Mouse (Mus musculus) cerebellum, postnatal 25 days (tissue): ENCODE measurements around the gene Slc24a5.
A peak's percentile ranks its signal among the peaks of the same experiment; 100 is the strongest.

Experiments
- DNase-seq, 2 experiments: peaks; one replicate each; pipeline ENCODE4 v3.0.0; 2021; ENCODE audit warnings: mixed read lengths in 2 of 2

Gene Slc24a5

DNA sequence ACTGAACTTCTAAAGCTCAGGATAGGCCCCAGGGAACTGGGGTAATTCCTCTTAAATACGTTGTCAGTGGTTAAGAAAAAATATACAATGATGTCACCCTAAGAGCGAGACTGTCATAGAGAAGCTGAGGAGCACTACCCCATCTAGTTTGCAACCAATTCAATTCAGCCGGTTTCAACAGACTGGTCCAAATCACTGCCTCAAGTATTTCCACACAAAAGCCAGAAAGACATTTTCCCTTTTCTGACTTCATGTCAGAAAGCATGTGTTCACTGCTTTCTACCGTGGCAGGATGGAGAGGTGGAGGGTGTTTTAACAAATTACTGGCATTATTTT, 54.3 kb downstream of the Slc24a5 start:
- DNase-seq: no peak

DNA sequence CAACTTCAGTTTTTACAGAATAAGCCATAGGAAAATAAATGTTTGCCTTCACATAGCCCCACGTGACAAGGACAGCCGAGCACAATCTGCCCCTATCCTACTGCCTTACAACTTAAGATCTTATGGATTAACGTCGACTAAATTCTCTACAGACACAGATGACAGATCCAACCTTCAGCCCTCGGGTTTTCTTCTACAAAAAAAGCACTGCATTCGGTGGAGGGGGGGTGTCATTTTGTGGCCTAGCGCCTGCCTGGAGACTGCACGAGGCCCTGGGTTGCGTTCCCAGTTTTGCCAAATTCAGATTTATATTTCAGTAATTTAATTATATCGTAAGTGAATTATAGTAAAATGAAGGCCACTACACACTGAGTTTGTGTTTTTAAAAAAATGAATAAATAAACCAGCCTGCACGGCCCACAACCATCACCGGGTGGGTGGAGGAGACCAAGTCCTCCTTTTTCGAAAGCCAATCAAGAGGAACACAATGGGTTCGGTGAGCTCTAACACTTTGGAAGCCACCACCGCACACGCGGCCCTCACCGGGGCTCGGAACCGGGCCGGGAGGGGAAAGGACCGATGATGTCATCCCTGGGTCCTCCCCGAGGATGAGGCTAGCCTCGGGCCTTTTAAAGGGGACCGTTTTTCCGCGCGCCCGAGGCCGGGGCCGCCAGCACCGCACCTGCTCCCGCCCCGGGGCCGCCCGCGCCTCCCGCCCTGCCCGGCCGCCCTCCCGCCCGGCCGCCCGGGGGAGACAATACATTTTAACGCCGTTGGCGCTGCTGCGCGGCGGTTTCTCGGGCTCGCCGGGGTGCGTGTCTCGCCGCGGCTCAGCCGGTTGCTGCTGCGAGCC, 54.9 kb downstream of the Slc24a5 start:
- peak; percentile 76 to 82 for DNase-seq

GRCm38 (mm10) chr2:125123477-125123852, 55.5 kb downstream of the Slc24a5 start, which contains the start of gene Myef2:
Gene Myef2 (minus strand): TSS chr2:125123661.
- peak; percentile 88 to 93 for DNase-seq

DNA sequence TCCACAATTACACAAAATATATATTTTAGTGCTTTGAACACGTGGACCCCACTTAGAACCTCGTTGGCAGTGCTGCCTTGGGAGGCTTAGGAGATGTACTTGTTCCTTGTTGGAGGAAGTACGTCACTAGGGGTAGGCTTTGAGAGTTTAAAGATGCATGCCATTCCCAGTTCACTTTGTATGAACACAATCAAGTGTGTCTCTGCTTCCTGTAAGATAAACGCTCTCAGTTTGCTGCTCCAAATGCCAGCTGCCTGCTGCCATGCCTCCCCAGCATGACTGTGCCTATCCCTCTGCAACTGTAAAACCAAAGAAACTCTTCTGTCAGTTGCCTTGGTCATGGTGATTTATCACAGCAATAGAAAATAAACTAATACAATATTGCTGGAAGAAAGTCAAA, 57.9 kb downstream of the Slc24a5 start:
- DNase-seq: no peak

DNA sequence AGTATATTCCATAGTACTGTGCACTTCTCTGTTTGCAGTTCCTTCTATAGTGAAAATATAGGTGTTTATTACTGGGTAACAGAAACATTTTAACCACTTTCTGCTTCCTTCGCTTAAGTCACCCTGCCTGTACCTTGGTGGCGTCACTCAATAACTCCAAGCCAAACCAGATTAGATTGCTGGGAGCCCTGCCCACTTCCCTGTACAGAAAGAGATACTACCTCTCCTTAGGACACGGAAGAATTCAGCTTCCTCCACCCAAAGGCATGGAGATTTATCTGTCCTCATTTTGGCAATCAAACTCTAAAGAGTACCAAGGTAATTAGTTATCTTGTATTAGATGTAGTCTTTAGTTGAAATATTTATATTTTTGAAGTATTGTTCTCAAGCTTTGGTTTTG, 58.9 kb downstream of the Slc24a5 start:
- no peak for DNase-seq

DNA sequence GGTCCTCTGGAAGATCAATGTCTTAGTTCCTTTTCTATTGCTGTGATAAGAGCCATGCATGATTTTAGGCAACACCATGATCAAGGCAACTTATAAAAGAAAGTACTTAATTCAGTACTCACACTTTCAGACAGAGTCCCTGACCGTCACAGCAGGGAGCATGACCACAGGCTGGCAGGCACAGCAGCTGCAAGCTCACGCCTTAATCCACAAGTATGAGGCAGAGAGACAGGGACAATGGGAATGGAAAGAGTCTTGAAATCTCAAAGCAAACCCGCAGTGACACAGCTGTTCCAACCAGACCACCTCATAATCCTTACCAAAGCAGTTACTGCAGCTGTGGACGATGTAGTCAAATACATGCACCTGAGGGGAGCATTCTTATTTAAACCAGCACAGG, 66.2 kb downstream of the Slc24a5 start:
- no peak for DNase-seq

GRCm38 (mm10) chr2:125135903-125136811, 68.2 kb downstream of the Slc24a5 start, which contains the start of gene Ctxn2:
Gene Ctxn2 (plus strand): TSS chr2:125136692.
- peak; percentile 44 to 52 for DNase-seq

DNA sequence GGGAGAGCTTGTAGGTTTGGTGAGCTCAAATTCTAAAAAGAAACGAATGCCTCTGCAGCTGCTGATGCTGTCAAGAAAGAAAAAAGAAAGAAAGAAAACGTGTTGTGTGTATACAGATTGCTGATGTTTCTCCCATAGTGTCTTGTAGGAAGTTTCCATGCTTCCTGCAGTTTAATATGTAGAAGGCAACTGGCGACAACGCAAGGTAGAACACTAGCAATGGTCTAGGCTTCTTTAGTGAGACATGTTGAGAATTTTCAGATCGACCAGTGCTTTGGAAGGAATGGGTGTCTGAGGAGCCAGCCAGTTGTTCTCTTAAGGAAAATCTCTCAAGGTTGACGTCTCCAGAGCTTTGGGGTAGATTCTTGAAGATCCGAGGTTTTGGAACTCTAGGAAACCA, 68.9 kb downstream of the Slc24a5 start:
- no peak for DNase-seq
